Mouse (Mus musculus) neural tube, embryonic 15.5 days (tissue): ENCODE measurements around the gene Rps6ka2. TPM values are rescaled to one million over a fixed set of nuclear protein-coding genes. Genes with fewer than 3 reads are reported as not detected.
A peak's percentile ranks its signal among the peaks of the same experiment; 100 is the strongest.

Source experiments
- ATAC-seq: fragments of 200-750 bp; cut with Nextera tagmentation; 2 replicates; pipeline ENCODE4 v1.8.0; 2017; ENCODE audit warnings: mild to moderate bottlenecking, moderate TSS enrichment, moderate library complexity; ENCODE audit not compliant: low FRiP score
- H3K27ac ChIP-seq: fragments of 300-500 bp; sonication (generic); replicated peaks from 2 replicates; pipeline ENCODE4 v1.5.1; 2015; ENCODE audit warnings: mild to moderate bottlenecking, inconsistent platforms
- H3K27me3 ChIP-seq: fragments of 300-500 bp; sonication (generic); replicated peaks from 2 replicates; pipeline ENCODE4 v1.6.1; 2015; ENCODE audit warnings: inconsistent platforms
- H3K36me3 ChIP-seq: fragments of 300-500 bp; sonication (generic); 2 replicates; pipeline ENCODE4 v1.6.1; 2015; ENCODE audit warnings: inconsistent platforms
- H3K4me1 ChIP-seq: fragments of 300-500 bp; sonication (generic); 2 replicates; pipeline ENCODE4 v1.6.1; 2015; ENCODE audit warnings: inconsistent platforms
- H3K4me2 ChIP-seq: fragments of 300-500 bp; sonication (generic); 2 replicates; pipeline ENCODE4 v1.6.1; 2015; ENCODE audit warnings: inconsistent platforms, mild to moderate bottlenecking, moderate library complexity
- H3K4me3 ChIP-seq: fragments of 300-500 bp; sonication (generic); replicated peaks from 2 replicates; pipeline ENCODE4 v1.5.1; 2015; ENCODE audit warnings: mild to moderate bottlenecking, inconsistent platforms
- H3K9ac ChIP-seq: fragments of 300-500 bp; sonication (generic); replicated peaks from 2 replicates; pipeline ENCODE4 v1.6.1; 2015; ENCODE audit warnings: mild to moderate bottlenecking, inconsistent platforms
- H3K9me3 ChIP-seq: fragments of 300-500 bp; sonication (generic); replicated peaks from 2 replicates; pipeline ENCODE4 v1.6.1; 2016; ENCODE audit warnings: inconsistent platforms
- WGBS: fragments of 180-500 bp; shearing (Covaris S2); methylation state at CpG from one replicate; pipeline ENCODE4 v1.1.7; 2015; ENCODE audit warnings: mixed read lengths; 5-methylcytosine and 5-hydroxymethylcytosine counted together
- polyA plus RNA-seq: library from polyadenylated mRNA; unstranded; fragments of >200 nt; fragmentation: Nextera tagmentation; extraction: Ambion mirVana; gene quantifications from 2 replicates; pipeline ENCODE4 v1.2.1, GENCODE M21; 2015

The Rps6ka2 gene
- polyA plus RNA-seq, 1 experiment from 2014 or later = 17.9 TPM

- H3K27ac ChIP-seq = no peak overlapping the region
- no peaks in the 10 kb centered on the region for H3K27me3 ChIP-seq
- no peak overlapping the region for H3K9ac ChIP-seq
- peaks cover 19% of the 10 kb centered on the region for H3K4me1 ChIP-seq
- no peaks in the 10 kb centered on the region for H3K9me3 ChIP-seq
- no peak overlapping the region for H3K4me3 ChIP-seq
- ATAC-seq = peak; percentile 36; the same call in 1 of the 2 replicates
- WGBS = 35% methylated on average over 11 of the region's 11 CpGs
- no peak overlapping the region for H3K4me2 ChIP-seq
- H3K36me3 ChIP-seq = no peaks in the 10 kb centered on the region
Observed at GRCm38 (mm10) chr17:7210648-7211047, 40.7 kb downstream of the Rps6ka2 start.

GRCm38 (mm10) chr17:7211893-7212292 lies 42.0 kb downstream of the Rps6ka2 start:
- WGBS = 77% methylated on average over 4 of the region's 4 CpGs
- Histone ChIP-seq H3K4me1 (peaks cover 19% of the 10 kb centered on the region), H3K9me3 (no peaks in the 10 kb centered on the region), H3K36me3 (no peaks in the 10 kb centered on the region), H3K4me2 (no peak overlapping the region), H3K27me3 (no peaks in the 10 kb centered on the region), H3K9ac (no peak overlapping the region), H3K4me3 (no peak overlapping the region), H3K27ac (no peak overlapping the region)
- ATAC-seq = no peak

- H3K9ac ChIP-seq = no peak overlapping the region
- ATAC-seq = no peak
- H3K27ac ChIP-seq = no peak overlapping the region
- H3K4me3 ChIP-seq = no peak overlapping the region
- no peaks in the 10 kb centered on the region for H3K36me3 ChIP-seq
- no peaks in the 10 kb centered on the region for H3K9me3 ChIP-seq
- H3K27me3 ChIP-seq = no peaks in the 10 kb centered on the region
- H3K4me2 ChIP-seq = no peak overlapping the region
- 91% methylated on average over 2 of the region's 2 CpGs for WGBS
- H3K4me1 ChIP-seq = peaks cover 28% of the 10 kb centered on the region
Observed at GRCm38 (mm10) chr17:7213214-7213613, 43.3 kb downstream of the Rps6ka2 start.

GRCm38 (mm10) chr17:7214061-7214460 lies 44.1 kb downstream of the Rps6ka2 start:
- peaks cover 36% of the 10 kb centered on the region for H3K4me1 ChIP-seq
- H3K4me2 ChIP-seq = no peak overlapping the region
- 90% methylated on average over 3 of the region's 3 CpGs for WGBS
- no peak overlapping the region for H3K9ac ChIP-seq
- no peaks in the 10 kb centered on the region for H3K36me3 ChIP-seq
- no peak overlapping the region for H3K27ac ChIP-seq
- H3K4me3 ChIP-seq = no peak overlapping the region
- ATAC-seq = no peak
- H3K9me3 ChIP-seq = no peaks in the 10 kb centered on the region
- H3K27me3 ChIP-seq = no peaks in the 10 kb centered on the region

GRCm38 (mm10) chr17:7217791-7218329 lies 47.9 kb downstream of the Rps6ka2 start:
- no peak overlapping the region for H3K9ac ChIP-seq
- 58% methylated on average over 11 of the region's 11 CpGs for WGBS
- H3K36me3 ChIP-seq = no peaks in the 10 kb centered on the region
- no peak overlapping the region for H3K4me2 ChIP-seq
- no peaks in the 10 kb centered on the region for H3K27me3 ChIP-seq
- H3K4me3 ChIP-seq = no peak overlapping the region
- H3K27ac ChIP-seq = peak overlapping the region; percentile 65; the same call in 1 of the 2 replicates
- H3K9me3 ChIP-seq = no peaks in the 10 kb centered on the region
- ATAC-seq = no peak; the same call in 1 of the 2 replicates
- H3K4me1 ChIP-seq = peaks cover 38% of the 10 kb centered on the region

GRCm38 (mm10) chr17:7218396-7218795 lies 48.5 kb downstream of the Rps6ka2 start:
- Histone ChIP-seq H3K9ac (no peak overlapping the region), H3K27ac (peak overlapping the region; percentile 65), H3K36me3 (no peaks in the 10 kb centered on the region), H3K4me2 (no peak overlapping the region), H3K27me3 (no peaks in the 10 kb centered on the region), H3K9me3 (no peaks in the 10 kb centered on the region), H3K4me1 (peaks cover 38% of the 10 kb centered on the region), H3K4me3 (no peak overlapping the region)
- ATAC-seq = peak; percentile 19; the same call in 1 of the 2 replicates
- WGBS = 80% methylated on average over 9 of the region's 9 CpGs

- H3K27me3 ChIP-seq = no peaks in the 10 kb centered on the region
- no peak overlapping the region for H3K4me2 ChIP-seq
- 31% methylated on average over 11 of the region's 11 CpGs for WGBS
- H3K4me3 ChIP-seq = no peak overlapping the region
- H3K9me3 ChIP-seq = no peaks in the 10 kb centered on the region
- peaks cover 35% of the 10 kb centered on the region for H3K4me1 ChIP-seq
- peak; percentile 43 for ATAC-seq
- no peak overlapping the region for H3K9ac ChIP-seq
- H3K36me3 ChIP-seq = no peaks in the 10 kb centered on the region
- H3K27ac ChIP-seq = peak overlapping the region; percentile 65
Observed at GRCm38 (mm10) chr17:7219044-7219718, 49.3 kb downstream of the Rps6ka2 start.

- WGBS = 88% methylated on average over 4 of the region's 4 CpGs
- Histone ChIP-seq H3K4me2 (no peak overlapping the region), H3K4me3 (no peak overlapping the region), H3K27me3 (no peaks in the 10 kb centered on the region), H3K27ac (no peak overlapping the region), H3K9ac (no peak overlapping the region), H3K36me3 (no peaks in the 10 kb centered on the region), H3K4me1 (peaks cover 25% of the 10 kb centered on the region), H3K9me3 (no peaks in the 10 kb centered on the region)
- ATAC-seq = no peak
Observed at GRCm38 (mm10) chr17:7221310-7221709, 51.4 kb downstream of the Rps6ka2 start.

- Histone ChIP-seq H3K4me3 (no peak overlapping the region), H3K36me3 (no peaks in the 10 kb centered on the region), H3K4me1 (peaks cover 29% of the 10 kb centered on the region), H3K27ac (no peak overlapping the region), H3K4me2 (no peak overlapping the region), H3K9me3 (no peaks in the 10 kb centered on the region), H3K9ac (no peak overlapping the region), H3K27me3 (no peaks in the 10 kb centered on the region)
- ATAC-seq = no peak
- WGBS = 66% methylated on average over 3 of the region's 3 CpGs
Observed at GRCm38 (mm10) chr17:7222198-7222597, 52.3 kb downstream of the Rps6ka2 start.

- Histone ChIP-seq H3K4me3 (no peak overlapping the region), H3K9ac (no peak overlapping the region), H3K27me3 (no peaks in the 10 kb centered on the region), H3K4me2 (no peak overlapping the region), H3K4me1 (peaks cover 23% of the 10 kb centered on the region), H3K36me3 (no peaks in the 10 kb centered on the region), H3K27ac (no peak overlapping the region), H3K9me3 (no peaks in the 10 kb centered on the region)
- 79% methylated on average over 9 of the region's 9 CpGs for WGBS
- no peak for ATAC-seq
Observed at GRCm38 (mm10) chr17:7228545-7228944, 58.6 kb downstream of the Rps6ka2 start.

- no peaks in the 10 kb centered on the region for H3K27me3 ChIP-seq
- H3K4me2 ChIP-seq = no peak overlapping the region
- 74% methylated on average over 4 of the region's 4 CpGs for WGBS
- no peak overlapping the region for H3K9ac ChIP-seq
- peaks cover 23% of the 10 kb centered on the region for H3K4me1 ChIP-seq
- H3K9me3 ChIP-seq = no peaks in the 10 kb centered on the region
- H3K4me3 ChIP-seq = no peak overlapping the region
- peak overlapping the region; percentile 54; the same call in 1 of the 2 replicates for H3K27ac ChIP-seq
- peaks cover 2% of the 10 kb centered on the region for H3K36me3 ChIP-seq
- 0 out of 2 replicates have a peak, but pooled peaks have one; percentile 20 for ATAC-seq
Observed at GRCm38 (mm10) chr17:7231312-7231711, 61.4 kb downstream of the Rps6ka2 start.

- H3K27ac ChIP-seq = peak overlapping the region; percentile 54
- 65% methylated on average over 8 of the region's 8 CpGs for WGBS
Observed at GRCm38 (mm10) chr17:7231790-7232189, 61.9 kb downstream of the Rps6ka2 start.

More at GRCm38 (mm10) chr17:7231790-7232189, 61.9 kb downstream of the Rps6ka2 start:
- Histone ChIP-seq H3K9ac (no peak overlapping the region), H3K36me3 (peaks cover 4% of the 10 kb centered on the region), H3K9me3 (no peaks in the 10 kb centered on the region), H3K27me3 (no peaks in the 10 kb centered on the region), H3K4me3 (no peak overlapping the region), H3K4me2 (no peak overlapping the region), H3K4me1 (peaks cover 23% of the 10 kb centered on the region)
- ATAC-seq = no peak
